Mouse (Mus musculus): ENCODE measurements at regions not wholly inside any gene's neighbourhood (a gene's known extent, or its start where the extent isn't known, plus 50 kb on each side); places are given as distances from the start of the nearest gene placed in this dataset.
"Not testable (repeated sequence)": the region's sequence is repeated elsewhere in the genome, so short reads cannot be mapped to it uniquely, and the experiment has no call there.

- DNase-seq: no peak
Measured at GRCm38 (mm10) chr8:12451857-12452256, 56.8 kb downstream of the Sox1 start.

DNA sequence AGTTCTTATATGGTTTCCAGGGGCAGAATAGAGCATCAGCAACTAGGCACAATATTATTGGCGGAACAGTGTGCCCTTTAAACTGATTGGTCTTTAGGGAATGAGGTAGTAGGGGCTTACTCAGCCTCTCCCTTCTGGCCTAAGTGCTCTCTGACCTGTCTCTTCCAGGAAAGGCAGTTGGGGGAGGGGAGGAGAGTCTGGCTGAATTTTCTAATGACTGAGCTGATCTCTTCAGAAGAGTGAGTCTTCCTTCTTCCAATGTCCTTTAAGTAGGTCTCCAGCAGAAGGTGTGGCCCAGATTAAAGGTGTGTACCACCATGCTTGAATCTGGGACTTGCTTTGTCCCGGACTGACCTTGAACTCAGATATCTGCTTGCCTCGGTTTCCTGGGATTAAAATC, 60.3 kb downstream of the Sox1 start:
- not testable (repeated sequence) for DNase-seq

DNA sequence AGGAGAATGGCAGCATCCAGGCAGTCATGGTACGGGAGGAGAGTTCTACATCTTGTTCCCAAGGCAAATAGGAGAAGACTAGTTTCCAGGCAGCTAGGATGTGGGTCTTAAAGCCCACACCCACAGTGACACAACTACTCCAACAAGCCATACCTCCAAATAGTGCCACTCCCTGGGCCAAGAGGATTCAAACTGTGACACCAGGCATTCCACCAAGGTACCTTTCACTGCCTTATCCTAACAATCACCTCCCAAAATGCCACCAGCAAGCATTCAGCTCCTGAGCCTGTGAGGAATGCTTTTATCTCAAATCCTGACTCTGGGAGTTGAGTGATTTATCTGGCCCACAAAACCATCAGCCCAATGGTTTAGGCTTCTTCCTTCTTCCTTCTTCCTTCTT, 61.2 kb downstream of the Sox1 start:
- no peak for DNase-seq

GRCm38 (mm10) chr8:12457015-12457414, 61.9 kb downstream of the Sox1 start:
- no peak for DNase-seq

DNA sequence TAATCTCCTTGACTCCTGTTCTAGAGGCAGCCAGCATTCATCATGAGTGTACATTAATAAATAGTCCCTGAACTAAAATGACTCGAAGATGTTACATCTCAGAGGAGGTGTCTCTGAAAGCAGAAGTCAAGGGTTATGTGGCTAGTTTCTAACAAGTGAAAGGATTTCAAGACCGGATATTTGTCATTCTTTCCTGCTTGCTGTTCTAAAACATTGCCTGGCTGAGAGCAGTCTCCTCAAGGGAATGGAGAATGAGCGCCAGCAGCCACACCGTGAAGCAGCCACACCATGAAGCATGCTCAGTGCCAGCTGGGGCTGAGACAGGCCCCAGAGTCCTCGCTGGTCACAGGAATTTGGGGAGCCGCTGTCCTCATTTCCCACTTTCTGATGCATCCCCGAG, 71.8 kb downstream of the Sox1 start:
- DNase-seq: no peak

DNA sequence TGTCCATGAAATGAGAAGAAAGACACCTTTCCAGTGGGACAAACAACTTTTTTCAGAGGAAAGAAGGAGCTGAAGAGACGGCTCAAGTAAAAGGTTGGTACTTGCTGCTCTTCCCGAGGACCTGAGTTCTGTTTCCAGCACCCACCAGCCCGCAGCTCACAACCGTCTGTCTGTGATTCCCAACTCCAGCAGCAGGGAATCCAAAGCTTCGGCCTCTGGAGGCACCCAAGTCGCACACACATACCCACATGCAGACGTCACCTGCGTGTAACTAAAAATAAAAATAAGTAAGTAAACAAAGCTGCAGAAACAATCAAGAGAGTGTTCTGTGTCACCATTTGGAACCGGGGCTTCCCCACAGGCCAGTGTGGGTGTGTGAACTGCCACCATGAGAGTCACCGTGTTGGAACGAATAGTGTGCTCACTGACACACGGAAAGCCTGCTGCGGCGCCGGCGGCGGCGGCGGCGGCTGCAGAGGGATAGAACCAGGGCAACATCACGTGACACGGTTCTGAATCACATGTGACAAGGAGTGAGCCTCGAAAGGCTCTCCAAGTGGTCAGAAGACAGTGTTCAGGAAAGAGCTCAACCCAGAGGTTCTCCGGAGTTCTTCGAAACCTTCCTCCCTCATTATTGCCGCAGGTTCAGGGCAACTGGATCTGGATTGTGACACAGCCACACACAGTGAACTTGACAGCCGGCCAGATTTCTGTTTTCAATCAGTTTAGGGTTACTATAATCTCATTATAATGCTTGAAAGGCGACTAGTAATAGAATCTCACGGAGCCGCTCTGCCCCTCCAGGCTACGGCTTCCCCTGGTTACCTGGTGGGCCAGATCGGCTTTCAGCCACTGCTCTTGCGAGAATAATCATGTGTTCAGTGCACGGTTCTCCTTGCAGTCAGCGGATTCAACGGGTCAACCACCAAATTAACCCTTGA, 72.6 kb downstream of the Sox1 start:
- DNase-seq: no peak

GRCm38 (mm10) chr8:12477449-12478401, 82.6 kb downstream of the Sox1 start:
- DNase-seq: peak in 1 of 2 experiments; percentile 6

DNA sequence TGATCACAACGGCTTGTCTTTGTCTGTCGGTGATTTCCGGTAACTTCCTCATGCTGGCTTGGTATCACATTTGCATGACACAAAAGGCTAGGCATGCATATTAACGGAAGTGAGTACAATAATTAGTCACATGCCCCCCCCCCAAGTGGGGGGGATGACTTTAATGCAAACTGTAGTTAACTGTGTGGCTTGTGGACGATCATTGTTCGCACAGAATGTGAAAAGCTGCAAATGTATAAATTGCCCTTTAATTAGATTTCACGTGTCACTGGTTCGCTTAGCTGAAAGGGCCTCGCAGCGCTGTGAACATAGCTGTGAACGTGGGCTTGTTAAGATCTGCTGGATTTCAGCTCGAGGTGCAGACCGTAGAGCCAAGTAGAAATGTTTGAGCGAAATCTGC, 86.8 kb downstream of the Sox1 start:
- no peak for DNase-seq

DNA sequence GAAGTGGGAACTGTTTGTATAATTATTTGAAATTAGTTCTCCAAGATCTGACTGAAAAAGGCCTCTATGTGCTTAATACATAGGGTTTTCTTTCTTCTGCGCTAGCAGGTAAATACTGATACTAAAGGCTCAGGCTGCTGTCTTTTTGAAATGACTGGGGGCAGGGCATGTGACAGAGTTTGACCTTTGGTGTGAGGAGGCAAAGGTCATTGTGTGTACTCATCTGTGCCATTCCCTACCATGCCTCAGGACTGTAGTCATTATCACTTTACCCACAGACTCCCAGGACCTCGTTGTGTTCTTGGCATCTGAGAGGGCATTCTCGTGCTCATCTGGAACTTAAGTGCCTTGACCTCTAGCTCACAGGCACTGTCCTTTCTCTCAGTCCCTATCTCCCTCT, 88.5 kb downstream of the Sox1 start:
- DNase-seq: no peak

GRCm38 (mm10) chr8:12485326-12485725, 87.5 kb upstream of the Spaca7 start:
- DNase-seq: no peak

- peak; percentile 42 to 64 for DNase-seq
Measured at GRCm38 (mm10) chr8:12486331-12487061, 86.3 kb upstream of the Spaca7 start.

DNA sequence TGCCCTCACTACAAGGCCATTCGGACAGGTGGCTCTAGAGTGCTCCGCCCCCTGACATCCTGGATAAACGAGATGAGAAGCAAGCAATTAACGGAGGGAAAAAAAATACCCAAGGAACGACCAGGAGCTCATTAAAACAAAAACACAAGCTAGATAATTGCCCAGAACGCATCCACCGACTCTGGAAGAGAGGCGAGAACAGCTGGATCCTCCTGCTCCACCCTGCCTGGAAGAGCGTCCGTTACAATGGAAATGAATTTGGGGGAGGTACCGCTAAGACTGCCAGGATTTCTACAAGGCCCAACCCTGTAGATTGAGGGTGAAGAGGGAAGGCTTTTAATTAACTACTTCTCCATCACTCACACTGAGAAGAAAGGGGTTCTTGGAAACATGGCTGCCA, 85.6 kb upstream of the Spaca7 start:
- no peak for DNase-seq

DNA sequence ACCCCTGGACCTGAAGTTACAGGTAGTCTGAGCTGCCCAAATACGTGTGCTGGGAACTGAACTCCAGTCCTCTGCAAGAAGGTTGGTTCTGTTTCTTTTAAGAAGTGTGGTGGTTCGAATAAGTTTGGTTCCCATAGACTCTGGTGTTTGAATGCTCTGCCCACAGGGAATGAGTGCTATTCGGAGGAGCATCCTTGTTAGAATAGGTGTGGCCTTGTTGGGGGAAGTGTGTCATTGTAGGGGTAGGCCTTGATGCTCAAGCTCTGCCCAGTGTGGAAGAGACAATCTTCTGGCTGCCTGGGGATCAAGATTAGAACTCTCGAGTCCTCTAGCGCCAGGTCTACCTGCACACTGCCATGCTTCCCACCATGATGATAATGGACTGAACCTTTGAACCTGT, 83.6 kb upstream of the Spaca7 start:
- no peak for DNase-seq

- no peak for DNase-seq
Measured at GRCm38 (mm10) chr8:12491472-12491871, 81.4 kb upstream of the Spaca7 start.

- DNase-seq: no peak
Measured at GRCm38 (mm10) chr8:12492461-12492860, 80.4 kb upstream of the Spaca7 start.

GRCm38 (mm10) chr8:12494559-12494958, 78.3 kb upstream of the Spaca7 start:
- no peak for DNase-seq

- DNase-seq: no peak
Measured at GRCm38 (mm10) chr8:12497420-12497819, 75.4 kb upstream of the Spaca7 start.

DNA sequence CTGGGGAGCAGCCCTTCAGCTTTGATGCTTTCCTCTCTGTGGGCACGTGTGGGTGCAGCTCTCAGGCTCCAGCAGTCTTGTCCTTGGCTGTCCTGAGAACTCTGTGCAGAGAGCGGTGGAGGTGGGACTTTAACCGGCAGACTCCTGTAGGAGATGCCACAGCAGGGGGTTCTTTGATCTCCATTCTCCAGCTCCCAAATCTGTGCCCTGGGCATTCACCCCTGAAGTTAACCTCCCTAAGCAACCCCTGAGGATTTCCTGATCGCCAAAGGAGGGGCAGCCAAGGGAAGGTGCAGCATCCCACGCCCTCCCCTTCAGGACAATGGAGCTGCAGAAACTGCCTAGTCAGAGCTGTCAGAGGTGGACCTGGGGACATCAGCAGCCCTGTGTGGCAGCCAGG, 73.2 kb upstream of the Spaca7 start:
- no peak for DNase-seq

DNA sequence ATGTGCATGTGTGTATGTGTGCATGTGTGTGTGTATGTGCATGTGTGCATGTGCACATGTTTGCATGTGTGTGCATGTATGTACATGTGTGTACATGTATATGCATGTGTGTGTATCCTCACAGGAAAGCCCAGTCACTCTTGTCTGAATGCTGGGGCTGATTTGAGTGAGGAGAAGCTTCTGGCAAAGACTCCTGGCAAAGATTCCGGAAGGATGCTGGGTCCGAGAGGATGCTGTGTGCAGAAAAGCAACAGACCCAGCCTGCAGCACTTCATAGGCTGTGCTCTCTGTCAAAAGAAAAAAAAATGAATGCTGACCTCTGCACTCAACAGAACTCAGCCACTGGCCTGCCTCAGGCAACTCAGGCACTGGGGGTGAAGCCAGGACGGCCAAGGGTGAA, 72.5 kb upstream of the Spaca7 start:
- no peak for DNase-seq

- no peak for DNase-seq
Measured at GRCm38 (mm10) chr8:12501824-12502223, 71.0 kb upstream of the Spaca7 start.

DNA sequence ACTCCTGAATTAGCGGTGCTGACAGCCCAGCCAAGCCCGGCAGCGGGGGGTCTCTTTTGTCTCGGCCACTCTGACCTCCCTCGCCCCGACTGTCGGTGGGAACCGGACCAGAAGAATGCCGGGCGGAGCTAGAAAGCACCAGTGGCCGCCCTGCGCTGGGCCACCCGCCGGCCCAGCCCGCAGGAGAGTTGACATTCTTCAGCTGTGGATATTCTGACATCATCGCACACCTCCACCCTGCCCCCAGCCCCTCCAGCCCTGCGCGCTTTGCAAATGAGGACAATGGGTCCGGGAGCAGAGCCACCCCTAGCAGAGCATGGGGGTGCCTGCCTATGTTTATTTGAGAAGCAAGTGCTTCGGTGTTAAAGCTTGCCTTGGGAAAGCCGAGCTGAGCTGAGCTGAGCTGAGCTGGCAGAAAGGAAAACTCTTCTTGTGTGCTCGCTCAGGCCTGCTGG, 70.5 kb upstream of the Spaca7 start:
- DNase-seq: no peak

- DNase-seq: no peak
Measured at GRCm38 (mm10) chr8:12502856-12503255, 70.0 kb upstream of the Spaca7 start.
